Mouse (Mus musculus): ENCODE measurements around the gene Brd1.
A peak's percentile ranks its signal among the peaks of the same experiment; 100 is the strongest.

Brd1 gene

GRCm38 (mm10) chr15:88692720-88693119 is 41.3 kb downstream of the Brd1 start:
- ATAC-seq (ENCODE audit: insufficient number of reproducible peaks, low FRiP score, low TSS enrichment), result no peak

GRCm38 (mm10) chr15:88691129-88691528 is 42.9 kb downstream of the Brd1 start:
- ATAC-seq (ENCODE audit: insufficient number of reproducible peaks, low FRiP score, low TSS enrichment), result no peak

DNA sequence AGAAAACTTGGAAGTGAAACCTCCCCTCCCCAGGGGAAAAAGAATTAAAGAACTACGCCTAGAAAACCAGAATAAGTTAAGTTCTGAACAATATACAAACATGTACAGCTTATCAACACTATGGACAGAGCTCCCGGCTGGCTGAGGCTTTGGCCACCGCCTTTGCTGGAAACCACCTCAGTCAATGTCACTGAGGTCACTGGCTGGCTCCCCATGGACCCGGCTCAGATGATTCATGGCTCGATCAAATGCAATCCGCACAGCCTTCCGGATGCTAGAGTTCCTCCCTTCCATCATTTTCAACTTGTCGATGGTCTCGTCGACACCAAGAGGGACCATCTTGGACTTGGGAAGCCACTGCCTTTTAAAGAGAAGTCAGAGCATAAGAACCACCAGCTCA is 45.9 kb downstream of the Brd1 start:
- ATAC-seq (ENCODE audit: insufficient number of reproducible peaks, low FRiP score, low TSS enrichment), result no peak

- no peak for ATAC-seq (ENCODE audit: insufficient number of reproducible peaks, low FRiP score, low TSS enrichment)
These were observed 47.3 kb downstream of the Brd1 start for GRCm38 (mm10) chr15:88686725-88687124.

- ATAC-seq (ENCODE audit: insufficient number of reproducible peaks, low FRiP score, low TSS enrichment), result no peak
These were observed 50.0 kb downstream of the Brd1 start for GRCm38 (mm10) chr15:88684039-88684438.

GRCm38 (mm10) chr15:88680931-88681330 is 53.1 kb downstream of the Brd1 start:
- ATAC-seq (ENCODE audit: insufficient number of reproducible peaks, low FRiP score, low TSS enrichment), result no peak

DNA sequence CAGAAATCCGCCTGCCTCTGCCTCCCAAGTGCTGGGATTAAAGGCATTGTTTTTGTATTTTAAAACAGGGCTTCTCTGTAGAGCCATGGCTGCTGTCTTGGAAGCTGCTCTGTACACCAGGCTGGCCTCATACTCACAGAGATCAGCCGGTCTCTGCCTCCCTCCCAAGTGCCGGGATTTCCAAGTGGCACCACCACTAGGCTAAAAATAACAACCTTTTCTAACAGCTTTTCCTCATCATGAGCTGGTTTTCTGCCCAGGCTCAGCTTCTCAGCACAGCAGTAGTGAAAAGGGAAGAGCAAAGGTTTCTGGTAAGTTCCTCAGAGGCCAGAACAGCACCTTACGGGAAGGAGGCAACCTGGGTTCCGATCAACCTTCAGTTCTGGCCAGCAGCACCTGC is 56.5 kb downstream of the Brd1 start:
- 0 out of 2 replicates have a peak, but pooled peaks have one; percentile 66 for ATAC-seq (ENCODE audit: insufficient number of reproducible peaks, low FRiP score, low TSS enrichment)

DNA sequence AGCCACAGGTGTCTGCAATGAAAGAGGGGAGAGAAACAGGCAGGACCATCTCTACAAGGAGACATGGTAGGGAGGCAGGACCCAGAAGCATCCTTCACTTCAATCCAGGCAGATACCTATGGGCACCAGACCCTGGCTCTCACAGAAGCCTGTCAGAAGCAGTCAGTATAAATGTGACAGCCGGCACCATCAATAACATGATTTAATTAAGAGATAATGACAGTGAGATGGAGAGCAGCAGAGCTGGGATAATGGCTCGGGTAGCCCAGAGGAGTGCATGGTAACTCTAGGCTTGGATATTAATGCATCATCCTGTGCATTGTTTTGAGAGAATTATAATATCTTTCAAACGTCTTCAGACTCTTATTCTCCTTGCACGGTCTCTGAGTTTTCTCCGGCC is 58.0 kb downstream of the Brd1 start:
- no peak for ATAC-seq (ENCODE audit: insufficient number of reproducible peaks, low FRiP score, low TSS enrichment)

DNA sequence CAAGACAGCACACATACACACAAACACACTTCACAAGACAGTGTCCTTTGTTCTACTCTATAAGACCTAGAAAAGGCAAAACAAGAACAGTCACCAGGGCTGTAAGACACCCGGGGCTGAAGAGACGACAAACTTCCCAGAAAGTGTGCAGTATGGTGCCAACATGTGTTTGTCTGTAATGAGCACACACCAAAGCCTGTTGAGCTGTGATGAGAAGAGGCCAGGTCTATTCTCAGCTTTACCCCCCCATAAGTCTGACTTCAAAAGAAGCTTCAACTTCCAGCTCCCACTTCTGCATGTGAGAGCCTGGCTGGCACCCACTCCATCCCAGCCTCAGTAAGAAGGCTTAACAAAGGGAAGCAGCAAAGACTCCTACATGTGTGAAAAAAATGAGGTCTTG is 65.3 kb downstream of the Brd1 start:
- ATAC-seq (ENCODE audit: insufficient number of reproducible peaks, low FRiP score, low TSS enrichment), result no peak

- ATAC-seq (ENCODE audit: insufficient number of reproducible peaks, low FRiP score, low TSS enrichment), result no peak
These were observed 66.4 kb downstream of the Brd1 start for GRCm38 (mm10) chr15:88667653-88668052.

GRCm38 (mm10) chr15:88665846-88666245 is 68.2 kb downstream of the Brd1 start:
- ATAC-seq (ENCODE audit: insufficient number of reproducible peaks, low FRiP score, low TSS enrichment), result no peak

DNA sequence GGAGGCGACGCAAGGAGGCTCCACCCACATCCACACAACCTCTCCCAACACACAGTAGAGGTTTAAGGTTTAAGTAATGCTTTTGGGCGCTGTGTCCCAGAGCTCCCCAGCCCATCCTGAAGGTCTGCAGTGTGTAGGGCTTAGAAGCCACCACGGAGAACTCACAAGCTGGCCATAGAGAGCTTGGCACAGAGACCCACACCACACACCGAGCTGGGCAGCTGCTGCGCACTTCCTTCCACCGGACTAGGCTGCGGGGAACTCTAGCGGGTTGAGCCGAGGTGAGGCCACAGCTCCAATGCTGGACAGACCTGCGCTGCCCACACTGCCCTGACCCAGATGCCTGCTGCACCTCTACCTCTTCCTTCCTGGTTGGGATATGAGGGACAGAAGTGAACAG is 71.0 kb downstream of the Brd1 start:
- ATAC-seq (ENCODE audit: insufficient number of reproducible peaks, low FRiP score, low TSS enrichment), result no peak

DNA sequence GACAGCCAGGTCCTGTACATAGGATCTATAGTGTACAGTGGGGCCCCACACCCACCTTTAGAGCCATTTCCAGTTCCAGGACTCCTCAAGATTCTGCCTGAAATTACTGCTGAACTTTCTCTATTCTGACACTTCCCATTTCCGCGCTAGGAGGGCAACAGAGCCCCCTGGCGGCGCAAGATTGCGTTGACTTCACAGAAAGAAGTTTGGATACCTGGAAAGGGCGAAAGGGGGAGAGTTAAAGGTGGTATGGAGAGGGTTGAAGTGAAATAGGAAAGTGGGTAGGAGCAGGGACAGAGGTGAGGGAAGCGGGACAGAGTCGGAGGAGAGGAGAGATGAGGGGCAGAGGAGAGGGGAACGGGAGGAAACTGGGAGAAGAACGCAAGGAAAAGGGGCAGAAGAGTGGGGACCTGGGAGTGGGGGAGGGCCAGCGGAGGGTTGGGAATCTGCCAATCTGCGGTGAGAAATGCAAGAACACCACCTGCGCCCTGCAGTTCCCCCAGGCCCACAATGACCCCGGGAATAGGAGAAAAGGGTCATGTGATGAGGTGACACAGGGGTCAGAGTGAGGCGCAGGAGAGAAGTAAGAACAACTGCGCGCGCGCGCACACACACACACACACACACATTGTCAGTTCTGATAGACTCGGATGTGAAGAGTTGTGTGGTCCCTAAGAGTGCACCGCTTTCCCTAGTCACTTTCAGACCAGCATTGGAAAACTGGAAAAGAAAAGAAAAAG is 71.8 kb downstream of the Brd1 start:
- ATAC-seq (ENCODE audit: insufficient number of reproducible peaks, low FRiP score, low TSS enrichment), result no peak

DNA sequence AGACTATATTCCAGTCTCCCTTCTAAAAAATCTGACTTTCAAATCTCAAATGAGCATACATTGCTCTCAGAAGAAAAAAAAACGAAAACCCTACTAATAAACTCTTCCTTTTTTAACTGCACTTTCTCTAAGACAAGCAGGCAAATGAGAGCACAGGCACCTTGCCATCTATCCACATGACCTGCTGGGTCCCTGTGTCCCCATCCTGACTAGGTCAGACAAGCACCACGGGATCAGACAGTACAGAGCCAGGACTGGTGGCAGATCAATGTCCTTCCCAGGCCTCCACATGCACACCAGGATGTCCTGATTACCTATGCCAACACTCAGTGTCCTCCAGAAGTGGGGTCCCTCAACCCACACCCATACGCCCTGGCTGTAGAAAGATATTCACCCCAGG is 72.4 kb downstream of the Brd1 start:
- ATAC-seq (ENCODE audit: insufficient number of reproducible peaks, low FRiP score, low TSS enrichment), result no peak

- no peak for ATAC-seq (ENCODE audit: insufficient number of reproducible peaks, low FRiP score, low TSS enrichment)
These were observed 82.0 kb downstream of the Brd1 start for GRCm38 (mm10) chr15:88652006-88652405.

DNA sequence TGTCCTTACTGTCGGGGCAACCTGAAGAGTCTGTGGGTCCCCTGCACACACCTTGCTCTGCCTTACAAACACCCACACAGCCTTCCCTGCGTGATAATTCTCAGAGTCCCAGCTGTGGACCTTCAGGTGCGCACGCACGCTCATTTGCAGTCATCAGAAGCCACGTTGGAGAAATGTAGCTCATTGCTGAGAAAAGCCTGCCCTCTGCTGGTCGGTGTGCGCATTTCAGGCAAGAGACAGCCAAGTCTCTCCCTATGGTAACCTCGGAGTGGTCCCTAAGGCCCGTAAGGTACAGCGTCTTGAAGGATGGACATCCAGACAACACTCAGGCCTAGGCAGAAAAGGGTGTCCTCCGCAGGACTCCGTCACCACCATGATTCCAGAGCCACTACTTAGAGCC is 83.0 kb downstream of the Brd1 start:
- peak; percentile 76 for ATAC-seq (ENCODE audit: insufficient number of reproducible peaks, low FRiP score, low TSS enrichment)
